Mouse (Mus musculus) fibroblast of lung, adult 2 months (primary cell): ENCODE measurements around the gene Mt1.

Source experiments
- DNase-seq: peaks from one replicate; pipeline ENCODE4 v3.0.0-alpha.2; 2011; ENCODE audit warnings: low read depth

Gene Mt1

GRCm38 (mm10) chr8:94172809-94173732, 5.8 kb upstream of the Mt1 start:
- DNase-seq = no peak

GRCm38 (mm10) chr8:94173848-94174403, 5.0 kb upstream of the Mt1 start:
- DNase-seq = no peak

GRCm38 (mm10) chr8:94174619-94175213, 4.2 kb upstream of the Mt1 start:
- no peak for DNase-seq

GRCm38 (mm10) chr8:94177716-94178390, 1.0 kb upstream of the Mt1 start:
- no peak for DNase-seq

GRCm38 (mm10) chr8:94179713-94180560, 1.1 kb downstream of the Mt1 start:
- no peak for DNase-seq

GRCm38 (mm10) chr8:94180561-94180908, 1.7 kb downstream of the Mt1 start:
- DNase-seq = no peak

- no peak for DNase-seq
These were observed 3.4 kb downstream of the Mt1 start for GRCm38 (mm10) chr8:94182055-94182929.

GRCm38 (mm10) chr8:94183117-94183516, 4.2 kb downstream of the Mt1 start:
- peak; percentile 73 for DNase-seq

- DNase-seq = no peak
These were observed 5.5 kb downstream of the Mt1 start for GRCm38 (mm10) chr8:94184357-94184843.

- DNase-seq = no peak
These were observed 6.9 kb downstream of the Mt1 start for GRCm38 (mm10) chr8:94185791-94186190.

- DNase-seq = no peak
These were observed 7.7 kb downstream of the Mt1 start for GRCm38 (mm10) chr8:94186542-94186941.

GRCm38 (mm10) chr8:94187290-94188002, 8.6 kb downstream of the Mt1 start:
- DNase-seq = no peak

GRCm38 (mm10) chr8:94189275-94190031, 10.6 kb downstream of the Mt1 start:
- peak; percentile 71 for DNase-seq

- DNase-seq = no peak
These were observed 12.3 kb downstream of the Mt1 start for GRCm38 (mm10) chr8:94191101-94191691.

- DNase-seq = no peak
These were observed 14.0 kb downstream of the Mt1 start for GRCm38 (mm10) chr8:94192926-94193325.

- peak; percentile 93 for DNase-seq
These were observed 15.8 kb downstream of the Mt1 start for GRCm38 (mm10) chr8:94194591-94195223.

GRCm38 (mm10) chr8:94199202-94199869, 20.5 kb downstream of the Mt1 start:
- DNase-seq = peak; percentile 53

- no peak for DNase-seq
These were observed 25.2 kb downstream of the Mt1 start for GRCm38 (mm10) chr8:94204043-94204442.
